Mouse (Mus musculus): ENCODE measurements around the gene Rbp7. TPM values are rescaled to one million over a fixed set of nuclear protein-coding genes. Genes with fewer than 3 reads are reported as not detected.

Rbp7 gene
- polyA plus RNA-seq, 1 experiment from 2014 or later: not detected

DNA sequence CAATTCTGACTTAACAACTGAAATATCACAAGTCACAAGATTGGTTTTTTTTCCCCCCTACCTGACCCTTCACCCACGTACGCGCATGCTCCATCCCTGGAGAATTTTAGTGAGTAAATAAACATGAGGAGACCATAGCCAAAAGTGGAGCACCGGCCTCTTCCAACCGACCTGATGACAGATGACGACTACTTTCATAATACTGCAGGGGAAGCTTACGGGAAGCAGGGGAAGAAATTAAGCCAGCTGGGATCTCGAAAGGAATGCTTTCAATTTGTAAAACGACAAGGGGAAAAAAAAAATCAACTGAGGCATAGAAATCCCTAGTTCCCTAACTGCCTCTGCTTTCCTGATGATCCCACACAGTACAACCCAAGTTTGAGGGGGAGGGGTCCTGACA lies 30.0 kb downstream of the Rbp7 start:
- ATAC-seq: no peak
- WGBS: 1% methylated on average over 9 of the region's 9 CpGs
- no peaks in the 10 kb centered on the region for H3K36me3 ChIP-seq (ENCODE audit: control insufficient read depth, insufficient read depth, low read length)
- H3K4me1 ChIP-seq (ENCODE audit: control insufficient read depth, insufficient read depth, low read depth, low read length): peaks cover 18% of the 10 kb centered on the region
- no peak overlapping the region for H3K27ac ChIP-seq (ENCODE audit: low read depth, low read length)
- H3K27me3 ChIP-seq (replicated peaks; ENCODE audit: control insufficient read depth, insufficient read depth, low read length): no peaks in the 10 kb centered on the region
- H3K4me2 ChIP-seq (ENCODE audit: low read length): peak overlapping the region; percentile 64
- no peaks in the 10 kb centered on the region for H3K9me3 ChIP-seq (ENCODE audit: control insufficient read depth, low read length)
- H3K4me3 ChIP-seq (ENCODE audit: low read length): peak overlapping the region; percentile 98
- peak overlapping the region; percentile 35 for H3K9ac ChIP-seq (ENCODE audit: low read depth, low read length)

DNA sequence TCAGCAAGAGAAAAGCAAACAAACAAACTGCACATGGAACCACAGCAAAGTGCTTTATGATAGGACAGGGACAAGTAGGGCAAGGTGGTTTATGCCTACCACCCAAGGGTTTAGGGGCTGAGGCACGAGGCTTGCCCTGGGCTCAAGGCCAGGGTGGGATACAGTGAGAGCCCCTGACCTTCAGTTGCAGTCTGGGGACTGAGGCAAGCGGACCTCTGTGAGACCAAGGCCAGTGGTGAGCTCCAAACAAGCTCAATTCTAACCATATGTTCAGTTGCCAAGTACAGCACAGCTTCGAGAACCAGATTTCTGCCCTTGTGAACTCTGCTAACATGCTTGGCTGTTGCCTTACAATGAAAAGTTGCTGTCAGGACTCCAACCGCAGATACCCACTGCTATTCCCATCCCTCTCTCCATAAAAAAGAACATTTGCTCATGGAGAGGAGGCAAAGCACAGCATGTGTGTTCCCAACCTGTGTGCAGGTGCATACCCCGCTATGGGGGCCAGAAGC lies 36.9 kb downstream of the Rbp7 start:
- no peak overlapping the region for H3K4me2 ChIP-seq (ENCODE audit: low read length)
- no peak overlapping the region for H3K9ac ChIP-seq (ENCODE audit: low read depth, low read length)
- H3K27me3 ChIP-seq (replicated peaks; ENCODE audit: control insufficient read depth, insufficient read depth, low read length): no peaks in the 10 kb centered on the region
- no peak overlapping the region for H3K4me3 ChIP-seq (ENCODE audit: low read length)
- no peaks in the 10 kb centered on the region for H3K9me3 ChIP-seq (ENCODE audit: control insufficient read depth, low read length)
- no peak for ATAC-seq
- H3K27ac ChIP-seq (ENCODE audit: low read depth, low read length): no peak overlapping the region
- H3K36me3 ChIP-seq (ENCODE audit: control insufficient read depth, insufficient read depth, low read length): no peaks in the 10 kb centered on the region
- WGBS: 77% methylated on average over 5 of the region's 5 CpGs
- peaks cover 25% of the 10 kb centered on the region for H3K4me1 ChIP-seq (ENCODE audit: control insufficient read depth, insufficient read depth, low read depth, low read length)

DNA sequence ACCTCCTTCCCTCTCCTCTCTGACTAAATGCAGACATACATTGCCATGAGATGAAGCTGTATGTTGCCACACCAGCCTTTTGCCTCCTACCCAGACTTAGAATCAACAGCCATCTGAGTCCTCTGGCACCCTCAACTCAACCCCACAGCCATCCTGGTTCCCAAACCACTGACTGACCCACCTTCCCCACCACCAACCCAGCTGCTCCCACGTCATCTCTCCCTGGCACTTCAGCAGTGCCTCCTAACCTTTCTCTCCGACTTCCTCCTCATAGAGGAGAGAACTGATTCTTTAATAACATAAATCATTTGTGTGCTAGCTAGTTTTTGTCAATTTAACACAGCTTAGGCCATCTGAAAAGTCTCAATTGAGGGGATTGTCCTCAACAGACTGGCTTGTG lies 37.8 kb downstream of the Rbp7 start:
- WGBS: 64% methylated on average over 2 of the region's 2 CpGs
- no peak for ATAC-seq
- Histone ChIP-seq H3K27ac (ENCODE audit: low read depth, low read length) (no peak overlapping the region), H3K36me3 (ENCODE audit: control insufficient read depth, insufficient read depth, low read length) (no peaks in the 10 kb centered on the region), H3K4me3 (ENCODE audit: low read length) (no peak overlapping the region), H3K27me3 (replicated peaks; ENCODE audit: control insufficient read depth, insufficient read depth, low read length) (no peaks in the 10 kb centered on the region), H3K9ac (ENCODE audit: low read depth, low read length) (no peak overlapping the region), H3K9me3 (ENCODE audit: control insufficient read depth, low read length) (no peaks in the 10 kb centered on the region), H3K4me2 (ENCODE audit: low read length) (no peak overlapping the region), H3K4me1 (ENCODE audit: control insufficient read depth, insufficient read depth, low read depth, low read length) (peaks cover 24% of the 10 kb centered on the region)

DNA sequence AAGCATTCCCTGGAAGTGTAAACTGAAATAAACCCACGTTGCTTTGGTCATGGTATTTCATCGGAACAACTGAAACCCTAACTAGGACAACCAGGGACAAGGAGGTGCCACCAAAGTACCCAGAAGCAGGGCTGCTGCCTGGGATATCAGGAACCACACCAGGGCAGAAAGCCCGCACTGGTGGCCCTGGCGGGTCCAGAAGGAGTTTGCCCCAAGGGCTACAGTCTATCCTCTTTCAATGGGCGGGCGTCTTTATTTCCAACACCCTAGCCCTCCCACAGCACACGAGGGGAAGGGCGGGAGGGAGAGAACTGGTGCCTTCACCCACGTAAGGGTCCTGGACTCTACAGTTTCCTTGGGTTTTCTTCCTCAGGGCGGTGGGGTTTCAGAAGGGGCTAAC lies 38.4 kb downstream of the Rbp7 start:
- 74% methylated on average over 10 of the region's 10 CpGs for WGBS
- Histone ChIP-seq H3K27ac (ENCODE audit: low read depth, low read length) (no peak overlapping the region), H3K36me3 (ENCODE audit: control insufficient read depth, insufficient read depth, low read length) (no peaks in the 10 kb centered on the region), H3K27me3 (replicated peaks; ENCODE audit: control insufficient read depth, insufficient read depth, low read length) (no peaks in the 10 kb centered on the region), H3K9me3 (ENCODE audit: control insufficient read depth, low read length) (no peaks in the 10 kb centered on the region), H3K9ac (ENCODE audit: low read depth, low read length) (no peak overlapping the region), H3K4me3 (ENCODE audit: low read length) (no peak overlapping the region), H3K4me2 (ENCODE audit: low read length) (no peak overlapping the region), H3K4me1 (ENCODE audit: control insufficient read depth, insufficient read depth, low read depth, low read length) (peaks cover 22% of the 10 kb centered on the region)
- ATAC-seq: no peak

DNA sequence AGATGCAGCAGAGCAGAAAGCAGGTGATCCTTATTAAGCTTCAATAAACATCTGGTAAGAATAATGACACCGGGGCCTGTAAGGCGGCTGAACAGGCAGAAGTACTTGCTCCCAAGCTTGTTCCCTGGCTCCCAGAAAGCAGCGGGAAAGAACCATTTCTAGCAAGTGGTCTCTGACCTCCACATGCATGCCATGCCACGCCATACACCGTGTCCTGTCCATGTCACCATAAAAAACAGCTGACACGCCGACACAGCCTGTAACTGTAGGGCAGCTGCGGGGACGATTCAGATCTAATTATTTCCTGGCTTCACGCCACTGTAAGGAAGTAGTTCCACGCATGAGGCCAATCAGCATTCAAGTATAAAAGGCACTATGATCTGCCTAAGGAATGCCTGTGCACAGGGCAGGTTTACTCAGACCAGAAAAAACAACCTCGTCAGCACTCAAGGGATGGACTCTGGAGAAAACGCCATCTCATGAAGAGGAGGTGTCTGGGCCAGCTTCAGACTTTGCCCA lies 39.1 kb downstream of the Rbp7 start:
- ATAC-seq: peak; percentile 43; the same call in 1 of the 2 replicates
- H3K4me2 ChIP-seq (ENCODE audit: low read length): peak overlapping the region; percentile 15; the same call in 1 of the 2 replicates
- peaks cover 17% of the 10 kb centered on the region for H3K4me1 ChIP-seq (ENCODE audit: control insufficient read depth, insufficient read depth, low read depth, low read length)
- no peaks in the 10 kb centered on the region for H3K27me3 ChIP-seq (replicated peaks; ENCODE audit: control insufficient read depth, insufficient read depth, low read length)
- H3K36me3 ChIP-seq (ENCODE audit: control insufficient read depth, insufficient read depth, low read length): 0 out of 2 replicates have a peak, but pooled peaks cover under 1% of the 10 kb centered on the region
- 31% methylated on average over 13 of the region's 13 CpGs for WGBS
- H3K27ac ChIP-seq (ENCODE audit: low read depth, low read length): peak overlapping the region; percentile 40
- no peak overlapping the region; the same call in 1 of the 2 replicates for H3K9ac ChIP-seq (ENCODE audit: low read depth, low read length)
- H3K4me3 ChIP-seq (ENCODE audit: low read length): no peak overlapping the region
- no peaks in the 10 kb centered on the region for H3K9me3 ChIP-seq (ENCODE audit: control insufficient read depth, low read length)

DNA sequence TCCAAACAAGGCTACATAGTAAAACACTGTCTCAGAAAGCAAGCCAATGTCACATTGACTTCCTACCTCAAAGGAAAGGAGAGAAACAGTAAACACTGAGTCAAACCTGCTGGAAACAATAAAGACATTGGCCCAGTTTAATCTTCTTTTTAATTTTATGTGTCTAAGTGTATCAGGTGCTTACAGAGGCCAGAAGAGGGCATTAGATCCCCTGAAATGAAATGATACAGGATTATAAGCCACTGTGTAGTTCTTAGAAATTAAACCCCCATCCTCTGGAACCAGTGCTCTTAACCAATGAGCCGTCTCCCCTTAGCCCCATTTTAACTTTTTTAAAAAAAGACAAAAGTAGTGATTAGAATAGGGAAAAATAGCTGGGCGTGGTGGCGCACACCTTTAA lies 40.5 kb downstream of the Rbp7 start:
- Histone ChIP-seq H3K4me3 (ENCODE audit: low read length) (no peak overlapping the region), H3K9ac (ENCODE audit: low read depth, low read length) (no peak overlapping the region), H3K27me3 (replicated peaks; ENCODE audit: control insufficient read depth, insufficient read depth, low read length) (no peaks in the 10 kb centered on the region), H3K4me1 (ENCODE audit: control insufficient read depth, insufficient read depth, low read depth, low read length) (peaks cover 17% of the 10 kb centered on the region), H3K9me3 (ENCODE audit: control insufficient read depth, low read length) (no peaks in the 10 kb centered on the region), H3K27ac (ENCODE audit: low read depth, low read length) (no peak overlapping the region), H3K36me3 (ENCODE audit: control insufficient read depth, insufficient read depth, low read length) (0 out of 2 replicates have a peak, but pooled peaks cover 4% of the 10 kb centered on the region), H3K4me2 (ENCODE audit: low read length) (no peak overlapping the region)
- ATAC-seq: no peak
- 91% methylated on average over 3 of the region's 3 CpGs for WGBS

DNA sequence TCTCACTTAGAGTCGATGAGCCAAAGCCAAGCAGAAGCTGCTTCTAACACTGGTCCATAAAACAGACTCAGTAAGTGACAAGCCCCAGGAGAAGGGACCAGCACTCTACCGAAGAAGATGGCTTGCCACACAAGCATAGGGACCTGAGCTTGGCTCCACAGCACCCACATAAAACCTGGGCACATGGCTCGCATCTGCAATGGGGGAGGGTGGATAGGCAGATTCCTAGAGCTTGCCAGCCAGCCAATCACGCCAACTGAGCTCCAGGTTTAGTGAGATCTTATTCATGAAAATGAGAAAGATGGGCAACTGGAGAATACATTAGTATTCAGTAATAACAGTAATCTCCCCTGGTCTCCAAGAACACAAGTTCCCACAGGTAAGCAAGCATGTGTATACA lies 45.0 kb downstream of the Rbp7 start:
- H3K9me3 ChIP-seq (ENCODE audit: control insufficient read depth, low read length): no peaks in the 10 kb centered on the region
- no peaks in the 10 kb centered on the region for H3K27me3 ChIP-seq (replicated peaks; ENCODE audit: control insufficient read depth, insufficient read depth, low read length)
- 80% methylated on average over 4 of the region's 4 CpGs for WGBS
- H3K9ac ChIP-seq (ENCODE audit: low read depth, low read length): no peak overlapping the region
- ATAC-seq: no peak
- H3K4me2 ChIP-seq (ENCODE audit: low read length): no peak overlapping the region
- peaks cover 3% of the 10 kb centered on the region for H3K4me1 ChIP-seq (ENCODE audit: control insufficient read depth, insufficient read depth, low read depth, low read length)
- no peak overlapping the region for H3K27ac ChIP-seq (ENCODE audit: low read depth, low read length)
- H3K36me3 ChIP-seq (ENCODE audit: control insufficient read depth, insufficient read depth, low read length): 0 out of 2 replicates have a peak, but pooled peaks cover 4% of the 10 kb centered on the region
- H3K4me3 ChIP-seq (ENCODE audit: low read length): no peak overlapping the region

DNA sequence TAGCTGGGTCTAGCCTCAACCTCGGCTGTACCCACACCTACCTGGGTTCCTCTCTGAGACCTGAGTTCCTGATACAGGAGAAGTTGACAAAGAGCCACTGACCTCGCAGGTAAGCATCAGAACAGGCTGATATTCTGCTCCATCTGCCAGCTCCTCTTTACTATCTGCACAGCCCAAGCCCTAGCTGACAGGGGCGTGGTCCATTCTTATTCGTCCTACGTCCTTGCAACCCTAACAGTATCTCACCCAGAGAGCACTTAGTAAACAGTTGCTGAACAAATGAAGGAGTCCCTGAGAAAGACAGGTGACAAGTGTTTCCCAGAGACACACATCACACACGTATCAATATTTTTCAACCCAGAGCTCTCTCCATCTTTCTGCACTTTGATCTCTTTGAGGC lies 46.4 kb downstream of the Rbp7 start:
- H3K9ac ChIP-seq (ENCODE audit: low read depth, low read length): no peak overlapping the region
- no peak overlapping the region for H3K4me2 ChIP-seq (ENCODE audit: low read length)
- no peak for ATAC-seq
- 96% methylated on average over 6 of the region's 6 CpGs for whole genome bisulfite sequencing
- no peak overlapping the region for H3K27ac ChIP-seq (ENCODE audit: low read depth, low read length)
- H3K4me3 ChIP-seq (ENCODE audit: low read length): no peak overlapping the region
- peaks cover 5% of the 10 kb centered on the region for H3K4me1 ChIP-seq (ENCODE audit: control insufficient read depth, insufficient read depth, low read depth, low read length)
- 0 out of 2 replicates have a peak, but pooled peaks cover 4% of the 10 kb centered on the region for H3K36me3 ChIP-seq (ENCODE audit: control insufficient read depth, insufficient read depth, low read length)
- H3K27me3 ChIP-seq (replicated peaks; ENCODE audit: control insufficient read depth, insufficient read depth, low read length): no peaks in the 10 kb centered on the region
- no peaks in the 10 kb centered on the region for H3K9me3 ChIP-seq (ENCODE audit: control insufficient read depth, low read length)

DNA sequence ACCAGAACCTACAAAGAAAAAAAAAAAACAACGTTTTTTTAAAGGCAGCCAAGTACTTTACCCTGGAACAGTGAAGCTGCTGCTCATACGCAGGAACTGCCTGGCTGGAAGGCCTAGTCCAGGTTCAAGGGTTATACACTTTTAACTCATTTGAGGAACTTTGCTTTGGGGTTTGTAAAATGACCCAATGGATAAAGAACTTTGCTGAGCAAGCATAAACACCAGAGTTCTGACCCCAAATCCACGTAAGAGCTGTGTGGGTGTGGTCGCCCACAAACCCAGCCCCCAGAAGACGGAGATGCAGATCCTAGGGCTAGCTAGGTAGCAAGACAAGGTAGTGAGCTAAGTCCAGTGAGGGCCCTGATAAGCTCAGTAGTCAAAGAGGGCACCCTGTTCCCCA lies 47.3 kb downstream of the Rbp7 start:
- Histone ChIP-seq H3K27ac (ENCODE audit: low read depth, low read length) (no peak overlapping the region), H3K9me3 (ENCODE audit: control insufficient read depth, low read length) (no peaks in the 10 kb centered on the region), H3K9ac (ENCODE audit: low read depth, low read length) (no peak overlapping the region)

More for the DNA sequence above, 47.3 kb downstream of the Rbp7 start:
- Histone ChIP-seq H3K4me3 (ENCODE audit: low read length) (no peak overlapping the region), H3K27me3 (replicated peaks; ENCODE audit: control insufficient read depth, insufficient read depth, low read length) (no peaks in the 10 kb centered on the region), H3K4me2 (ENCODE audit: low read length) (no peak overlapping the region), H3K4me1 (ENCODE audit: control insufficient read depth, insufficient read depth, low read depth, low read length) (peaks cover 5% of the 10 kb centered on the region), H3K36me3 (ENCODE audit: control insufficient read depth, insufficient read depth, low read length) (0 out of 2 replicates have a peak, but pooled peaks cover 4% of the 10 kb centered on the region)
- WGBS: 87% methylated on average over 5 of the region's 5 CpGs
- ATAC-seq: no peak
